Mouse (Mus musculus): ENCODE measurements around the gene Rbms3.

The Rbms3 gene

DNA sequence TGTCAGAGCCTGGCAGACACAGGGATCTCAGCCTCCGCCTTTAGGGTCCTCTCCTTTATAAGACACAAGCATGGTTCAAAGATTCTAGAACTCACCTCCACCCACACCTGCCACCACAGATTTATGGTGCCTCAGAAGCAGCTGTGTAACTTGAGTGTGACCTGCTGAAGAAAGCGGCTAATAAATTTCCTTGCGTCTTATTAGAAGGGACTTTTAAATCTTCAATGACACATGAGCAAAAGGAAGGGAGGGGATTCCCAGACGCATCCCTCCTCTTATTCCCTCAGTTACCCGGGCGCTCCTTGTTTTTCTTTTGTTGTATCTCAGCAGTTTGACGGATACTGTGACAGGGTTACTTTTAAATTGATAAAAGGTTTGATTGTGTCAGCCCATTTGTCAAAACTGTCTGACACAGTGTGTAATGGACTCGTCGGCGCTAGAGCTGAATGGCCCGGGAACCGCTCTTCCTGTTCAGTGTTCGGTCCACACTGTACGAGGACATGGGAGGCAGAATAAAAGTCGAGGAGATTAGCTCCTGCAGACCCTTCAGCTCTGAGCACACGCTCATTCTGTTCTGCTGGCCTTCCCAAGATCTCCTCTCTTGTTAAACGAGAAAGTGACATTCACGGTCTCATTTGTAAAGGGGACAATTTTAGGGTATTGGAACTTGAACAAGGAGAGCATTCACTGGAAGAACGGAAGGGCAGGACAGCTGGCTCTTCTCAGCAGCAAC lies 527.3 kb downstream of the Rbms3 start:
- DNase-seq (ENCODE audit: low spot score): peak; percentile 30

DNA sequence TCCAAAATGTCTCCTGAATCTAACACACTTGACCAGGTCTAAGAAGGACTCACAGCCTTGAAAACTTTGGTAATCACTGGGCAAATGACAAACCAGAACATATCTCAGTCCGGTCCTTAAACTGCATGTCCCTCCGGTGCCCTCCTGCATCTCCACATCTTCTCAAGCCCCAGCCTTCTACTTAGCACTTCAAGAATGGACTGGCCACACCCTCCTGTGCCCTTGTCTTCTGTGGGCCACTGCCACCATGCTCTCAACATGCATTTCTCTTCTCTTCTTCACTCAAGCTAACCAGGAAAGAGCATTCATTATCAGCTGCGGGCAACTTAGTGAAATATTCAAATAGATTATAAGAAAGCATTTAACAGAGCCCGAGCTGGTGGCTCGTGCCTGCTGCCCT lies 529.5 kb downstream of the Rbms3 start:
- DNase-seq (ENCODE audit: low spot score): no peak

DNA sequence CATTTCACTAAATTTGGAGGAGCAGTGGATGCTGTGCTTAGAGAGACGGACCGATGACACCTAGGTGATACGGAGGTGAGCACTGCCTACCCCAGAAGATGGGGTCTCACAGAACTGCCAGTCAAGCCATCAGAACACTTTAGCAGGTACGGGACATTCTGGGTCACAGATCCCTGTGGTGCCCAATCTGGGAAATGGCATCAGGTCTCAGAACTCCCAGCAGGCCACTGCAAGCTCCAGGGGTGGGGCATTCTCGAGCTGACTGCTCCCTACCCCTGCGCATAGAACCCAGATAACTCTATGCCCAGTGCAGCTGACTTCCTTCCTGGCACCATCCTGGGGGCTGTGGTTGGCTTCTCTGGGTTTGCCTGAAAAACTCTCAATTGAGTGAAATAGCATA lies 536.2 kb downstream of the Rbms3 start:
- no peak for DNase-seq (ENCODE audit: low spot score)

DNA sequence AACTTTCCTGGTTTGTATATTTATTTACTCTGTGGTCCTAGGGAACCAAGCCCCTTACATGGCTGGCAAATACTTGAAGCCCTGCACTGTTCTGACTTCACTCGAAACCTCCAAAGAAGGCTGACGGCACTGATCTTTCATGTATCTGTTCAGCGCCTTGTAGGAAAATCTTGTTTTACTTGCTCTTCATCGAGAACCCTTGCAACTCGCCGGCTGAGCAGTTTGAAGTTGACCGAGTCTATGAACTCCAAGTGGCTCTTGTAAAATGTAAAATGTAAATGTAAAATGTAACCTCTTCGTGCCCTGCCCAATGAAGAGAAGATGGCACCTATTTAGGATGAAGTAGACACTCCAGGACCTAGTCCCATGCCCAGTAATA lies 537.5 kb downstream of the Rbms3 start:
- DNase-seq (ENCODE audit: low spot score): no peak

DNA sequence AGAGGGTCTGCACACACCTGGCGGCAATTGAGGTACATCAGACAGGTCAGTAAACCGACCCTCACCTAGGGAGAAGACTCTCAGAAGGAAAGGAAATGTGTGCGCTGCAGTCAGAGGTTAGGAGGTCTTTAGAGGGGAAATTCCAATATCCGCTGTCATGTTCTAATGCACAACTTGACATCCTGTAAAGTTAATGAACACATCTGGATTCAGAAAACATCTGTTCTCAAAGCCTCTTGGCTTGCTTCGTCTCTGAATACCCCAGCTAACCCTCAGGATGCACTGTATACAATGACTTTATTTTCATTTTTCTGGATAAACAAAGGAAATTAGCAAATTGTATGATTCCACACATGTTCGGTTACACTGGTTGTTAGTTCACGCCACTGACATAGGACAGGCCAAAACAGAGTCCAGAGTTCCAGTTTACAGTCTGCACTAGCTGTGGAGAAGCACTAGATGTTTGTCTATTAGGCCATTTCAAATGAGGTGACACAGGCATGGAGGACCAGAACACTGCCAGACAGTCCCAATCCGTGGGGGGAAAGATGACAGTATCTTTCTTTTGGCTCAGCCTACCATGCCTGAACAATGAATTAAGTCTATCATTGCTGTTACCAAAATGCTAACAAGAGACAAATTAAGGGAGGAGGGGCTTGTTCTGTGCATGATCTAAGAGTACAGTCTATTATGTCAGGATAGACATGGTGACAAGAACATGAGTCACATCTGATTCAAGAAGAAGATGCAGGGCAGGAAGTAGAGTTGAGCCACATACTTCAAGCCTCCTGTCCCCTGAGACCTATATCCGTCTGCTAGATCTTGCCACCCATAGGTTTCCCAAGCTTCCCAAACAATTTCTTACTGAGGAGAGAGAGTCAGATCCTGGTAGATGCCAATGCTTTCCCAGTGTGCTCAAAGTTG lies 538.2 kb downstream of the Rbms3 start:
- DNase-seq (ENCODE audit: low spot score): no peak

DNA sequence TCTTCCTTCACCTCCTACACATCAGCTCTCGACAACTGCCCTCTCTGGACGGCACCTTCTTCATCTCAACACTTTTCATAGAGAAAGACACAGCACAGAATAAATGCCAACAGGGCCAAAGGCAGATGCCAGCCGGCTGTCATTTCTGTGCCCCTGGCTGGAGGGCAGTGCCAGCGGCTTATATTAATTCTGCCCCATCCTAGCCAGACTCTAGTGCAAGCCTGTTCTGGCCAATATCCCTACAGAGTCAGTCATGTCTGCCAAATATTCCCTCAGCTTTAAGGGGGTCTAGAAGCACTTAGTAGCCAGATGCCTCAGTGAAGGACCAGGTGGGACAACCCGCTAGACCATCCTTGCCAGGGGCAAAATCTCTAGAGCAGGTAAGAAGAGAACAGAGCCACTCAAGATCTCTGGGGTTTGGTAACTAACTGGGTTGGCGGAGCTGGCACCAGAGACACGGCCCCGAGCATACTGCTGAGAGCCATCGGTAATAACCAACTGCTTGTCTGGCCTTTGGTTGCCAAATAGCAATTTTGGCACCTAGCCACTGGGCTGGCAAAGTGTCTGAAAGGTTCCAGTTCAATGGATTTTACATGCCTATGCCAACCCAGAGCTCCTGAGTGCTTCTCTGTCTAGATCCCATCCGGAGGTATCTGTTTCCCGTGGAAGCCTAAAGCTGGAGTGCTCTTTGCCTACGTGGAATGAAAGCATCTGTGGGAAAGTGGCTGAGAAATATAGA lies 540.1 kb downstream of the Rbms3 start:
- DNase-seq (ENCODE audit: low spot score): no peak

DNA sequence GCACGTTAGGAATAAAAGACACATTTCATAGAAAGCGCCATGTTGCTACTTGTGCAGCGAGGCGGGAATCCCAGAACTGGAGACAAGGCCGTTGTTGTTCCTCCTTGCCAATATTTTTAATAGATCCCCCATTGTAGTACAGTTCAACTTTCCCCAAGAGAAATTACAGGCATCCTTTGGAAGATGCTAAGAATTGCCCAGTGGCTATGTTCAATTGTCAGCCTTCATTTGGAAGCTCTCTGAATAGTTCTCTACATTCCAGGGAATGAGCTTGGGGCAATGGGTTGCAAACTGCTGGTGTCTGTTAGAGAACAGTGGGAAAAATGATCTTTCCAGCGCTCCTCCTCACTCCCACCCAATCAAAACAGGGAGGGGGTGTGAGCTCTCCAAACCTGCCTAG lies 541.4 kb downstream of the Rbms3 start:
- DNase-seq (ENCODE audit: low spot score): no peak

DNA sequence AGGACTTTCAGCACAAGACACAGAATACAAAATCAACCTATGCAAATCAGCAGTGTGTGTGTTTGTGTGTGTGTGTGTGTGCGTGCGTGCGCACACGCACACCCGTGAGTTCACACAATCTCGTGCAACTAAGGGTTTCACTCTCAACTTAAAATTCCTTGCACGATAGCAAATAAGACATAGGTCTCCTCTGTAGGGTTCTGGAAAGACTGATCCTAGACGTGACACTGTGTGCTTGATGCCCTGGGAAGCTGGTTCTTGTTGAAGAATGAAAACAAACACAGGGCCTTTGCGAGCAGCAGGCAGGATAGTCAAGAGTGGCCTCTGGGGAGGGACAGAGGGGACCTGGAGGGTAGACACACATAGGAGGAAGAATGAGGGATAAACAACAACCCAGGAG lies 544.0 kb downstream of the Rbms3 start:
- no peak for DNase-seq (ENCODE audit: low spot score)

DNA sequence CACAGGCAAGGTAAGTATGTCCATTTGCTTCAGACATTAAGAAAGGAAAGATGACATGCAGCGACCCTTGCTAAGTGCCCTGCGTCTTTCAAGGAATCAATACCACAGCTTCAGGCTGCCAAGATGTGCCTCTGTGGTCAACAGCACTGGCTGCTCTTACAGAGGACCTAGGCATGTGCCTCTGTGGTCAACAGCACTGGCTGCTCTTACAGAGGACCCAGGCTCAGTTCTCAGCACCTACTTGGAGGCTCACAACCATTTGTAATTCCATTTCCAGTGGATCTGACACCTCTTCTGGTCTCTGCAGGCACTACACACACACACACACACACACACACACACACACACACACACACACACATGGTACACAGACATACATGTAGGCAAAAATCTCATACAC lies 545.2 kb downstream of the Rbms3 start:
- DNase-seq (ENCODE audit: low spot score): no peak

DNA sequence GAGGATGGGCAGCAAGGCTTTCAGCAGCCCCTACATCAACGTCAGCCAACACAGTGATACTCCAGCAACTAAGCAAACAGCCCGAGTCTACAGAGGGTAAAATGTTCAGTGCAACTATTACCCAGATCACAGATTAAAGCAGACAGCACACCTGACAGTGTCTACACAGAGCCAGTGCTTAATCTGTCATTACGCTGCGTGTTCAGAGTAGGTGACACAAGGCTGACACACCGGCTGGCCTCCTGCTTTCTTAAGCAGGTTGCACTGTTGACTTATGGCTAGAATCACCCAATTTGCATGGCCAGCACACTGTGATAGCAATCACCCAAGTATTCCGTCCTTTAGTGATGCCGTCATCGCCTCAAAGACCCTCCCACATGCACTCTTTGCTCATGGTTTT lies 550.2 kb downstream of the Rbms3 start:
- no peak for DNase-seq (ENCODE audit: low spot score)

DNA sequence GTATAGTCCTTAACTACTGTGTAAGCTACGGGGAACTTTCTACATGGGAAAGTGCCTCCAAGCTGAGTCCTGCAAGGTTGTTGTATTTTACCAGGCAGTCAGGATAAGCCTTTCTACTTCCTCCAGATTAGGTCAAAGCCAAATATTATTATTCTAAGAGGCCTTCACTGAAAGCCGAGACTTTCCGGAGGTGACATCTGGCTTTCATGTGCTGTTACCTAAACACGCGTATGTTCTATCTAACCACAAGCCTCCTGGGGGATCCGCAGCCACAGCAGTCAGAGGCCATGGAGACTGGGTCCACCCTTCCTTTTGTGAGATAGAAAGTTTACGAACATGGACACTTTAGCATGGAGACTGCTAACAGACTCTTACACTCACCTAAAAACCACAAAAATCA lies 552.2 kb downstream of the Rbms3 start:
- DNase-seq (ENCODE audit: low spot score): peak; percentile 67

DNA sequence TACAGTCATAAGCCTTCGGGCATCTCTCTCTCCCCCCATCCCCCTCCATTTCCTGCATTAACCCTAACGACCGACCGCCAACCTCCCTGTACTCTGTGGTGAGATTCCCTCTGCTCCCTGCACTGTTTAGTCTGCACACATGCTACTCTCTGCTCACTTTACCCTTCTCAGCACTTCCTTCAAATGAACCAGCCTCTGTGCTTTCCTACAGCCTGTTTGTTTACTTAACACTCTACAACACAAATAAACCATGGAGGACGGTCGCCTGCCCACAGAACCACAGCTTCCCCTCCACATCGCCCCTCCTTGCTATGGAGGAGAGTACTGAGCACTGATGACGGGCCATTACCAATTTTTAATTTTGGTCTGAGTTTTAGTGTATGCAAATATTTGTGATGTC lies 552.9 kb downstream of the Rbms3 start:
- DNase-seq (ENCODE audit: low spot score): peak; percentile 27

DNA sequence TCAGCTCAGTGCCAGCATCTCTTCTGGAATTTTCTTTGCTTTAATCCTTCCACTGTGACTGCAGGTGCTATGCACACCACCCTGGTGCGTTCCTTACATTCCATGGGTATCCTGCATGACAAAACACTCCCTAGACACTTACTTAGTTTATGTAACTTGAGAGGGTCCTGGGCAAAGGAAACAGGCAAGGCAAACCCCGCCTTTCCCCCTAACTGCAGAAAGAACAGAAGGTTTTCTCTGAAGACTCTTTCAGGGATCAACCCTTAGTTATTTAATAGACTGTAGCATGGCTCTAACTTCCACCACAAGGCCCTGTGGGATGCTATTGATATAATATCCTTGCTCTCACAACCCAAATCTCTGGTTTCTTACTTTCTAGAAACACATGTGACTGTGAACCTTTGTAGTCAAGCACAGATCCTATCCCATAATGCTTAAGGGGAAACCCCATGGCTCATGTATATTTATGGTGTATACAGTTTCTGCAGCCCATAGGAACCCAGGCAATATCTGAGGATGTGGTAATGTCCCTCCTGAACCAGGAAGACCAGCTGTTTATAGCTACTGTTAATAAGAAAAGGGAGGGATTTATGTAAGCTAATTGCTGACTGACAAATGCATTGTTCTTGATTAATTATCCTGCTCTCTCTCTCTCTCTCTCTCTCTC lies 557.1 kb downstream of the Rbms3 start:
- peak; percentile 61 for DNase-seq (ENCODE audit: low spot score)

DNA sequence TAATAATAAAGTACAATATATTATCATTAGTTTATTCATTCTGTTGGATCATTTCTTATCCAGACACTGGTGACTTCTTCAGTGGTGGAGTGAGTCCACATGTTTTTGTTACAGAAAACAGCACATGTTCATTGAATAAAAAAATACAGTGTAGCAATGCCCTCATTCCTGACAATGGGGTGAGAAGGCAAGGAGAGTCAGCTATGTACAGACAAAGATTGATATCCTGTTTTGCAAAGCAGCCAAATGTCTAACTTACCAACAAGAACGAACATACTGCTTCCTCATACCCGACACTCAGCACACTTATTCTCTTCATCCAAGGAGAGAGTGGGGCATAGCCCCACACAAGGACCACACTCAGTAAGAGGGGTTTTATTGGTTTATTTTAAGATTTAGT lies 559.1 kb downstream of the Rbms3 start:
- DNase-seq (ENCODE audit: low spot score): no peak

DNA sequence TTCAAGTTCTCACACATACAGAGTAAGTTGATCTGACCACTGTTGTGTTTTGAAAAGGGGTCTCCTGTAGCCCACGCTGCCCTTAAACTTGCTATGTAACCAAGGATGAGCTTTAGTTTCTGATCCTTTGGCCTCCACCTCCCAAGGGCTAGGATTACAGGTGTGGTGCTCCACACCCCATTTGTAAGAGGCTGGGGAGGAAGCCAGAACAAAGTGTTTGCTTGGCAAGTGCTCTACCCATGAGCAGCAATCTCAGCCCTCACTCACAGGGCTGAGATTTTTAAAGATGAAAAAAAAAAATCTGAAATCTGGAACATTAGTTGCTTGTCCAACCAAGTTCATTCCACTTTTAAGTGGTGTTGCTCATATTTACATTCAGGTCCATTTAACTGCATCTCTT lies 560.5 kb downstream of the Rbms3 start:
- DNase-seq (ENCODE audit: low spot score): no peak

DNA sequence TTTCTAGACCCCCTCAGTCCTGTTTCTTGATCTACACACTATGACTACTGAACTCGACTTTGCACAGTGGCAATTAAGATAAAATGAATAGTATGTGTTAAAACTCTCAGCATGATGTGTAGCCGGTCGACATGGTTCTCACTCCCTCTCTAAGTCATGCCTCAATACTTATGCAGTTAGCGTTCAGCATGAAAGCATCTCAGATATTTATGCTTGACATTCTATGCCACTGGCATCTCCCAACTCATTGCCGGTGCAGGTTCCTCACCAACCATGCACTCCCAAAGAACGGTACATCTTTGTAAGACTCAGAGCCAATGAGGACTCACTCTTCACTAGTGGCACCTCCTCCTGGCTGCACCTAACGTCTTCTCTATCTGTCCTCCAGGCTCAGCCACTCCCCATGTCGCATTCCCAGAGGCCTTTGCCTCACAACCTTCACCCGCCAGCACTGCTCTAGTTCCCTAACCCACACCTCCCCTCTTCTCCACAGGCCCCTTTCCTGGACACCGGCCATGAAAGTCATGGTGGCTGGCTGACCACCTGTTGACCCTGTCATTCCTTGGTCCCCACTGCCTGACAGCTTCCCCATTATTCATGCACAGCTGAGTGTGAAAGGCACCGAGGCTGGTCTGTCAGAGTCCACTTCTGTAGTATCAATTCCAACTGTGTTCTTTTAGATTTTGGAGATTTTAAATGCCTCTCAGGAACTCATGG lies 561.9 kb downstream of the Rbms3 start:
- no peak for DNase-seq (ENCODE audit: low spot score)

DNA sequence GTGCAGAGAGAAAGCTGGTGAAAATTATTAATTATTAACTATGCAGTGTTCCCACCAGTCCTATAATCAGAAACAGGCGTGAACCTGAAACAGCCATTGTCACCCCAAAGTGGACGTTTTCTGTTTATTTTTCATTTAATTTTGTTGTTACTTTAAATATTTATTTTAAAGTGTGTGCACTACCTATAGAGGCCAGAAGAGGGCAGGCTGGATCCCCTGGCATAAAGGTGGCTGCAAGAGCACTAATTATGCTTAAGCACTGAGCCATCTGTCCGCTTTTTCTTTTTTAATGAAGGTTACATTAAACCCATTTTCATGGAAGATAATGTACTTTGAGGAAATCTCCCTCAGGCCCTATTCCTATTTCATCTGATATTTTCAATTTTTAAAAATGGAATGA lies 563.2 kb downstream of the Rbms3 start:
- no peak for DNase-seq (ENCODE audit: low spot score)

DNA sequence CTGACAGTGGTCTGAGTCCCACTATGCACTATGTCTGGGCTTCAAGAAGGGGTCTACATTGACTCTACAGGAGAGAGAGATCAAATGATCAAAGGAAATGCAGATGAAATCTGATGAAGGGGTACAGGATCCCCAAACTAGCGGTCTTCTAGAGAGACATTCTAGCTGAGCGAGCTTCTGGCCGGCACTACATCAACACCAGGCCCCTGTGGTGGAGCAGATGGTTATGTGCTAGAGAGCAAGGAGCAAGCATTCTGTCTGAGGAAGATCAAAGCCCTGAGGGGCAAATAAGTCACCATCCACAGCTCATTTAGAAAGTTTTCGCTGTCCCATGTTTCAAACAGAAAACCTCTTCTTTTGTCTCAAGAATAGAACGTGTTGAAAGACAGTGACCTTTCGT lies 564.1 kb downstream of the Rbms3 start:
- DNase-seq (ENCODE audit: low spot score): no peak

DNA sequence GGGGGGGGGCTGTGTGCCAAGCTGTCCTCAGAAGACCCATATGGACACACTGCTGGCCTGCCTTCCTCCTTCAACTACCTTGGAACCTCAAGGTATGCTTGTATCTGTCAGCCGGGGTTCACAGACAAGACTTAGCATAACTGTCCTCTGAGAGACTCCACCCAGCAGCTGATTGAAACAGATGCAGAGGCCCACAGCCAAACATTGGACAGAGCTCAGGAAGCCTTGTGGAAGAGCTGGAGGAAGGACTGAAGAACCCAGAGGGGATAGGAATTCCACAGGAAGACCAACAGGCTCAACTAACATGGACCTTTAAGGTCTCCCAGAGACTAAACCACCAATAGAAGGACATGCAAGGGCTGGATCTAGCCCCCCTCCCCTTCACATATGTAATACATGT lies 570.1 kb downstream of the Rbms3 start:
- no peak for DNase-seq (ENCODE audit: low spot score)

DNA sequence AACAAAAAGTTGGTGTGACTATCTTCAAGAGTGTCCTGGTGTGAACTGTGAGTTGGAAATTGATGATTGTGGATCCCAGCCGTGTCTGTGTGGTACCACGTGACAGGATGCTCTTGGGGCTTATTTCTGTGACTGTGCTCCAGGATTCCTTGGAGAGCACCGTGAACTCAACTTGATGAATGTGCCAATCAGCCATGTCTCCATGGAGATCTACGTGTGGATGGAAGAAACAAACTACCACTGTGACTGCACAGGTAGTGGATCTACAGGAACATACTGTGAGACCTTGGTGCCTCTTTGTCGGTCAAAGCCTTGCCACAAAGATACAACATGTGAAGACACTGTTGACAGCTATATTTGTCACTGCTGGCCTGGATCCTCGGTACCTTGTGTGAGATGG lies 570.6 kb downstream of the Rbms3 start:
- DNase-seq (ENCODE audit: low spot score): no peak

DNA sequence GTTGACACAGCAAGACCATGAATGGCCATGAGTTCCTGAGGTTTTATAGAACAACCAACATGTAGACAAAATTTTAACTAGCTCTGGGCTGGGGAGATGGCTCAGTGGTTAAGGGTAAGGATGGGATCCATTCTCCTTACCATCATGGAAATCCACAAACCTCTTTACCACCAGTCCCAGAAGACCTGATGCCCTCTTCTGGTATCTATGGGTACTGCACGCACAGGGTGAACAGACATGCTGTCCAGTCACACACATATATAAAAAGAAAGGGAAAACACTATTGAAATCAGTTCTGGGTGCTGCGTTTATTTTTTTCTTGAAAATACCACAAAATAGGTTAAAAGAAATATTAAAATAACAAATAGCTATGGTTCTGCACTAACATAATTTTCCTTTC lies 577.8 kb downstream of the Rbms3 start:
- DNase-seq (ENCODE audit: low spot score): no peak

DNA sequence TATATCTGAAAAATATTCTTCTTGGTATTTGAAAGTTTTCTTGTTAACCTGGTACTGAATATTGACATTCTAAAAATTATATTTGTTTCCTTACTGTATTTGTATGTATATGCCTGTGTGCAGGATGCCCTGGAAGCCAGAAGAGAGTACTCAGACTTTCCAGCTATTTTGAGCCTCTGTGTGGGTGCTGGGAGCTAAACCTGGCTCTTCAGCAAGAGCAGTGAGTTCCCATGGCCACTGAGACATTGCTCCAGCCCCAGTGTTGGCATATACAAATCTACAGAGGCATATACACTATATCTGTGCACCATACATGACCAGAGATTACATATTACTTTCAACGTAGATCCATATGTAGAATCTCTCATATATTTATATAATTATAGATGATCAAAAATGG lies 581.1 kb downstream of the Rbms3 start:
- no peak for DNase-seq (ENCODE audit: low spot score)

Measured in embryo, embryonic 10.5 days (tissue).